Mouse (Mus musculus) monocyte, adult 5-6 weeks (primary cell): Measurements from ENCODE around the gene Ostf1. TPM values are rescaled to one million over a fixed set of nuclear protein-coding genes. Genes with fewer than 3 reads are reported as not detected.
"Not testable (repeated sequence)": the region's sequence is repeated elsewhere in the genome, so short reads cannot be mapped to it uniquely, and the experiment has no call there.

ENCODE experiments used
- ATAC-seq: fragments of 153-309, 156-312 bp; replicated peaks from 2 replicates; pipeline ENCODE4 v1.8.0; 2017; ENCODE audit warnings: mild to moderate bottlenecking; ENCODE audit not compliant: low TSS enrichment, insufficient number of reproducible peaks, severe bottlenecking, poor library complexity, low FRiP score
- total RNA-seq: library from RNA; stranded (forward); fragments of 200-1000, 200-491, 200-594 nt; gene quantifications from 3 replicates; pipeline ENCODE4 v1.2.3, GENCODE M21; 2017

Gene Ostf1
- total RNA-seq, 1 experiment from 2014 or later, result 713 TPM

DNA sequence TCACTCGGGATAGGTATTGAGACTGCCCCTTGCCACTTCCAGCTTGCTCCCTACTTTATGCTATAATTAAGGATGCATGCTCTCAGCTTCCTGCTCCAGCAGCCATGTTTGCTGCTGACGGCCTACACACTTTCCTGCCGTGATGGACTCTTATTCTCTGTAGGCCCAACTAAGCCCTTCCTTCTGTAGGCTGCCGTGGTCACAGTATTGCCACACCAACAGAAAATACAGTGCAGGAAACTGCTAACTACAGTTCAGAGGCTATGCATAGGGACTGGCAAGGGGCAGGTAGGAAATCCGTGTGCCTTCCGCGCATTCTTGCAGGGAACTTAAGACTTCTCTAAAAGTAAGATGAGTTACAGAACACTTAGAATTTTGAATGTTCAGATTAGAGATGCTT lies 17.3 kb downstream of the Ostf1 start:
- no peak for ATAC-seq

DNA sequence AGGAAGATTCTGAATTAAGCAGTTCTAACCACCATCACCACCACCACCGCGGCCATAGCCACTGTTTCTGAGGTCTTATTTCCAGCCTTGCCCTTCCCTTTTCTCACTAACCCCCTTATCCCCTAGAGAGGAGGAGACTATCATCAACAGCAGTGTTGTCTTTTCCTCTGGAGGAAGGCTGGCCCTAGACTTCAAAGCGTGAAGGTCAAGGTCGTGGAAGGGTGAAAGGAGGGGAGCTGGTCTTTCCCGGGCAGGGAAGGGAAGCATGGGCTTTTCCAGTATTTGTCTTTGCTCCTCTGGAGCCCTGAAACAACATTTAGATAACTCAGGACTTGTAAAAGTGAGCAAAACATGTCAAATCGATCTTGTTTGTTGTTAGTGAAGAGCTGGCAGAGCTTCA lies 22.6 kb downstream of the Ostf1 start:
- no peak for ATAC-seq

GRCm38 (mm10) chr19:18607907-18608306 lies 23.7 kb downstream of the Ostf1 start:
- ATAC-seq, result no peak

DNA sequence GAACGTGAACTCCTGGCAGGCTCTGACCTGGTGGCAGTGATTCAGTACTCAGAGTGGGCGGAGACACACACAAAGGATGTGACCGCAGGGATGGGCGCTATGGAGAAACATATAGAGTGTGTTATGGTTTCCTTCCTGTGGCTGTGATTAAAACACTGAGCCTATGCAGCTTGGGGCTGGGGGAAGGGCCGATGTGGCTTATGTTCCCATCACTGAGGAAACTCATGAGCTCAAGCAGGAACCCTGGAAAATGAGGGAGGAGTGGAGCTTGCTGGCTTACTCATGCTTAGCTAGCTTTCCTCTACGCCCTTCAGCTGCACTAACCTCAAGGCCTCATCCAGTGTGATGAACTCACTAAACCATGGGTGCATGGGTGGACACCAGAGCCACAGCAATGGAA lies 28.6 kb downstream of the Ostf1 start:
- no peak for ATAC-seq

- 0 out of 2 replicates have a peak, but pooled peaks have one; percentile 27 for ATAC-seq
Measured at GRCm38 (mm10) chr19:18600611-18601010, 31.0 kb downstream of the Ostf1 start.

GRCm38 (mm10) chr19:18599650-18600049 lies 32.0 kb downstream of the Ostf1 start:
- no peak for ATAC-seq

- no peak for ATAC-seq
Measured at GRCm38 (mm10) chr19:18599051-18599450, 32.6 kb downstream of the Ostf1 start.

GRCm38 (mm10) chr19:18598265-18598926 lies 33.2 kb downstream of the Ostf1 start:
- ATAC-seq, result no peak

GRCm38 (mm10) chr19:18597772-18598171 lies 33.9 kb downstream of the Ostf1 start:
- no peak for ATAC-seq

DNA sequence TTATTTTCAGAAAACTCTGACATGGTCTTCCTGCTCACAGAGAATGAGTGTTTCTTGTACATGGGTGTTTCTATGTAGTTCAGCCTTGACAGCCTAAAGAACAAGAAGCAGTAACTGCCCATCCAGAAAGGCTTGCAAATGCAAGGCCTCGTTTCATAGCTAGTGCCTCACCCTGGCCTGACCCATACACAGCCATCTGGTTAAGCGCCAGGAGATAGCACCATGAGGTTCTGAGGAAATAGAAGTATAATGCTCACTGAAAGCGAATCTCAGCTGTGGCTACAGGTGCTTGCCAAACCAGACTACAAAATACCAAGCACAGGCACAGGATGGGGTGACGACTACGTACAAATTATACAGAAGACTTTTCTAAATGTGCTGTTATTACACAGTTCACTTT lies 34.7 kb downstream of the Ostf1 start:
- ATAC-seq, result no peak

DNA sequence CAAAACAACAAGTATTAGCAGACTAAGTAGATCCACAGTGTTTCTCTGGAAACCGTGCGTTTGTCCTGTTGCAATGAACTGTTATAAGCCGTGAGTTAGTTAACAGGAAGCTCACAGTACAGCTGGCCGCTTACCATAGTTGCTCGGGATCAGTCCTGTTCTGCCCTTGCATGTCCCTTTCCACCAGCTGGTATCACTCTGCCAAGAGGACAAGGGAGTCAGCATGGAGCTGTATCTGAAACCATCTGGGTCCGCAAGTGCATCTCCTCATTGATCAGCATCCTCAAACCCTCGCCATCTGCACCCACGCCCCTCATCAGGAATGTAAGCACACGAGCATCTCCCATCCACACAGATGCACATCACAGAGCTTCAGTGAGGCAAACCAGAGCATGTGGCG lies 37.9 kb downstream of the Ostf1 start:
- ATAC-seq, result no peak

GRCm38 (mm10) chr19:18592919-18593318 lies 38.7 kb downstream of the Ostf1 start:
- no peak for ATAC-seq

- ATAC-seq, result peak; percentile 68; the same call in 1 of the 2 replicates
Measured at GRCm38 (mm10) chr19:18590942-18591354, 40.7 kb downstream of the Ostf1 start.

GRCm38 (mm10) chr19:18590234-18590633 lies 41.4 kb downstream of the Ostf1 start:
- no peak for ATAC-seq

DNA sequence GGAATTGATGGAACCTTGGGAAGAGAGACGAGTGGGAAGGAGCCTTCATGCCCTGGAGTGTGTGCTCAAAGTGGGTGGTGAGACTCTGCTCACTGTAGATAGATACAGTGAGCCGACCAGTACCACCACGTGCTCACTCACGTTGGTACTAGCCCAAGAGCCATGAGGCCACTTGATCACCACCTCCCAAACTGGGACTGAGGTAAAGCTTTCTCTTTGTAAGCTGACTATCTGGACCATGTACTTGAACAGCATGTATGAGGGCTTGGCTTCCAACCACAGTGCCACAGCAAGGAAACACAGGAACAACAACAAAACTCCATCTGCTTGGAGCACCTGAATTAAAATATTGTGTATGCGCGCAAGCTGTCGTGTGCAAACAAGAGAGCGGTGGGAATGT lies 42.3 kb downstream of the Ostf1 start:
- ATAC-seq, result no peak

DNA sequence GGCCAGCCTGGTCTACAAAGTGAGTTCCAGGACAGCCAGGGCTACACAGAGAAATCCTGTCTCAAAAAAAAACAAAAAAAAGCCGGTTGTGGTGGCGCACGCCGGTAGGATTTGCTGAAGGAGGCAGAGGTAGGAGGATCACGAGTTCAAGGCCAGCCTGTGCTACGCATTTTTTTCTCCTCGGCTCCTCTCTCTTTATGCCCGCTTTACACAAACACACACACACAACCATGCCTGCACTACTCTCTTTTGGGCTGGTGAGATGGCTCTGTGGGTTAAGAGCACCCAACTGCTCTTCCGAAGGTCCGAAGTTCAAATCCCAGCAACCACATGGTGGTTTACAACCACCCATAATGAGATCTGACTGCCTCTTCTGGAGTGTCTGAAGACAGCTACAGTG lies 42.8 kb downstream of the Ostf1 start:
- not testable (repeated sequence) for ATAC-seq

- ATAC-seq, result no peak
Measured at GRCm38 (mm10) chr19:18588243-18588642, 43.4 kb downstream of the Ostf1 start.

- no peak for ATAC-seq
Measured at GRCm38 (mm10) chr19:18587118-18587517, 44.5 kb downstream of the Ostf1 start.

DNA sequence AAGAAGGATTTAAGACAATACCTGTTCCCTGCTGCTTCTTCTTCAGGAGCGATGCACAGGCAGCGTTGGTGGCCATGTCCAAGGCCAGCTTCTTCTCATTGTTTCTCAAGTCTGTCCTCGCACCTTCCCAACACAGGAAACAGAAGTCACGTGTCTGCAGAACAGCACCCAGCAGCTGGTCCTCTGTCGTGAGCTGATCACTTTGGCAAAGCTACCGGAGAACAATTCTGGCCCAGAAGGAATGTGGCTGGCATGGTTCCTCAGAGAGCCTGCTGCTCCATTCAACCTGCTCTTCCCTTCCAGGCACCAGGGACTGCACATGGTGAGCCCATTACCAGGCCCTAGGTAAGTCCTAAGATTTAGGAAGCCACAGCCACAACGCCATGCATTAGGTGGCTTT lies 47.0 kb downstream of the Ostf1 start:
- ATAC-seq, result no peak

- ATAC-seq, result no peak
Measured at GRCm38 (mm10) chr19:18583706-18584105, 47.9 kb downstream of the Ostf1 start.

GRCm38 (mm10) chr19:18582887-18583286 lies 48.7 kb downstream of the Ostf1 start:
- 0 out of 2 replicates have a peak, but pooled peaks have one; percentile 19 for ATAC-seq
